Mouse (Mus musculus) hindbrain, embryonic 12.5 days (tissue): ENCODE measurements at regions not wholly inside any gene's neighbourhood (a gene's known extent, or its start where the extent isn't known, plus 50 kb on each side); places are given as distances from the start of the nearest gene placed in this dataset.

ENCODE experiments used
- ATAC-seq: fragments of 200-750 bp; cut with Nextera tagmentation; 2 replicates; pipeline ENCODE4 v1.8.0; 2017; ENCODE audit warnings: moderate TSS enrichment; ENCODE audit not compliant: low FRiP score
- H3K27ac ChIP-seq: fragments of 300-500 bp; sonication (generic); 2 replicates; pipeline ENCODE4 v1.5.1; 2016; ENCODE audit warnings: mild to moderate bottlenecking
- H3K27me3 ChIP-seq: fragments of 300-500 bp; sonication (generic); 2 replicates; pipeline ENCODE4 v1.6.1; 2016; ENCODE audit warnings: mild to moderate bottlenecking
- H3K36me3 ChIP-seq: fragments of 300-500 bp; sonication (generic); 2 replicates; pipeline ENCODE4 v1.6.1; 2016; ENCODE audit warnings: mild to moderate bottlenecking
- H3K4me1 ChIP-seq: fragments of 300-500 bp; sonication (generic); 2 replicates; pipeline ENCODE4 v1.6.1; 2016
- H3K4me2 ChIP-seq: fragments of 300-500 bp; sonication (generic); replicated peaks from 2 replicates; pipeline ENCODE4 v1.6.1; 2016; ENCODE audit warnings: mild to moderate bottlenecking
- H3K4me3 ChIP-seq: fragments of 300-500 bp; sonication (generic); 2 replicates; pipeline ENCODE4 v1.5.1; 2016; ENCODE audit warnings: mild to moderate bottlenecking
- H3K9ac ChIP-seq: fragments of 300-500 bp; sonication (generic); 2 replicates; pipeline ENCODE4 v1.6.1; 2016; ENCODE audit warnings: mild to moderate bottlenecking, moderate library complexity
- H3K9me3 ChIP-seq: fragments of 300-500 bp; sonication (generic); replicated peaks from 2 replicates; pipeline ENCODE4 v1.6.1; 2016; ENCODE audit warnings: mild to moderate bottlenecking
- WGBS: fragments of 180-500 bp; shearing (Covaris S2); methylation state at CpG from one replicate; pipeline ENCODE4 v1.1.7; 2016; 5-methylcytosine and 5-hydroxymethylcytosine counted together

GRCm38 (mm10) chr19:37795552-37796343 lies 98.2 kb downstream of the Cyp26a1 start:
- H3K4me2 ChIP-seq = no peak overlapping the region
- no peaks in the 10 kb centered on the region for H3K36me3 ChIP-seq
- H3K9ac ChIP-seq = no peak overlapping the region
- no peaks in the 10 kb centered on the region for H3K9me3 ChIP-seq
- peaks cover 4% of the 10 kb centered on the region for H3K4me1 ChIP-seq
- peaks cover 7% of the 10 kb centered on the region for H3K27me3 ChIP-seq
- WGBS = 87% methylated on average over 18 of the region's 18 CpGs
- ATAC-seq = no peak
- H3K4me3 ChIP-seq = no peak overlapping the region
- no peak overlapping the region for H3K27ac ChIP-seq

GRCm38 (mm10) chr19:37800161-37800660 lies 102.6 kb downstream of the Cyp26a1 start:
- H3K9ac ChIP-seq = no peak overlapping the region
- no peaks in the 10 kb centered on the region for H3K27me3 ChIP-seq
- no peaks in the 10 kb centered on the region for H3K36me3 ChIP-seq
- no peak overlapping the region for H3K4me3 ChIP-seq
- H3K4me2 ChIP-seq = no peak overlapping the region
- no peak for ATAC-seq
- no peak overlapping the region for H3K27ac ChIP-seq
- 59% methylated on average over 3 of the region's 3 CpGs for WGBS
- H3K4me1 ChIP-seq = no peaks in the 10 kb centered on the region
- H3K9me3 ChIP-seq = no peaks in the 10 kb centered on the region

GRCm38 (mm10) chr19:37809666-37810065 lies 112.1 kb downstream of the Cyp26a1 start:
- no peak for ATAC-seq
- Histone ChIP-seq H3K9me3 (no peaks in the 10 kb centered on the region), H3K27ac (no peak overlapping the region), H3K4me1 (peaks cover 9% of the 10 kb centered on the region), H3K27me3 (peaks cover 6% of the 10 kb centered on the region), H3K9ac (no peak overlapping the region), H3K4me3 (no peak overlapping the region), H3K4me2 (no peak overlapping the region), H3K36me3 (no peaks in the 10 kb centered on the region)
- WGBS = 91% methylated on average over 11 of the region's 11 CpGs

- Histone ChIP-seq H3K27me3 (peaks cover 6% of the 10 kb centered on the region), H3K4me1 (peaks cover 11% of the 10 kb centered on the region), H3K27ac (no peak overlapping the region), H3K4me2 (peak overlapping the region; percentile 21; the same call in 1 of the 2 replicates), H3K9me3 (no peaks in the 10 kb centered on the region), H3K9ac (no peak overlapping the region), H3K4me3 (no peak overlapping the region), H3K36me3 (no peaks in the 10 kb centered on the region)
- ATAC-seq = no peak
- 15% methylated on average over 19 of the region's 19 CpGs for WGBS
Measured at GRCm38 (mm10) chr19:37814089-37815073, 116.8 kb downstream of the Cyp26a1 start.

- H3K4me3 ChIP-seq = no peak overlapping the region
- H3K9ac ChIP-seq = no peak overlapping the region
- 64% methylated on average over 2 of the region's 2 CpGs for WGBS
- no peaks in the 10 kb centered on the region for H3K9me3 ChIP-seq
- no peak for ATAC-seq
- H3K27ac ChIP-seq = no peak overlapping the region
- H3K27me3 ChIP-seq = peaks cover 6% of the 10 kb centered on the region
- peaks cover 11% of the 10 kb centered on the region for H3K4me1 ChIP-seq
- no peaks in the 10 kb centered on the region for H3K36me3 ChIP-seq
- no peak overlapping the region for H3K4me2 ChIP-seq
Measured at GRCm38 (mm10) chr19:37815627-37816026, 118.0 kb downstream of the Cyp26a1 start.

- Histone ChIP-seq H3K27ac (no peak overlapping the region), H3K4me1 (no peaks in the 10 kb centered on the region), H3K9ac (no peak overlapping the region), H3K36me3 (no peaks in the 10 kb centered on the region), H3K4me3 (no peak overlapping the region), H3K9me3 (no peaks in the 10 kb centered on the region), H3K4me2 (no peak overlapping the region), H3K27me3 (no peaks in the 10 kb centered on the region)
- WGBS = 67% methylated on average over 3 of the region's 3 CpGs
- no peak for ATAC-seq
Measured at GRCm38 (mm10) chr19:37821243-37821642, 123.6 kb downstream of the Cyp26a1 start.

GRCm38 (mm10) chr19:37821671-37822190 lies 124.1 kb downstream of the Cyp26a1 start:
- Histone ChIP-seq H3K4me3 (no peak overlapping the region), H3K4me1 (no peaks in the 10 kb centered on the region), H3K27ac (no peak overlapping the region), H3K36me3 (no peaks in the 10 kb centered on the region), H3K27me3 (no peaks in the 10 kb centered on the region), H3K4me2 (no peak overlapping the region), H3K9ac (no peak overlapping the region), H3K9me3 (no peaks in the 10 kb centered on the region)
- WGBS = 83% methylated on average over 3 of the region's 3 CpGs
- no peak for ATAC-seq

GRCm38 (mm10) chr19:37824155-37824554 lies 126.6 kb downstream of the Cyp26a1 start:
- ATAC-seq = no peak
- Histone ChIP-seq H3K27me3 (no peaks in the 10 kb centered on the region), H3K4me2 (no peak overlapping the region), H3K4me3 (no peak overlapping the region), H3K9ac (no peak overlapping the region), H3K9me3 (no peaks in the 10 kb centered on the region), H3K4me1 (no peaks in the 10 kb centered on the region), H3K27ac (no peak overlapping the region), H3K36me3 (no peaks in the 10 kb centered on the region)
- WGBS = 87% methylated on average over 5 of the region's 5 CpGs

GRCm38 (mm10) chr19:37831406-37831805 lies 133.8 kb downstream of the Cyp26a1 start:
- Histone ChIP-seq H3K9ac (no peak overlapping the region), H3K4me3 (no peak overlapping the region), H3K4me1 (no peaks in the 10 kb centered on the region), H3K27me3 (no peaks in the 10 kb centered on the region), H3K27ac (no peak overlapping the region), H3K9me3 (no peaks in the 10 kb centered on the region), H3K4me2 (no peak overlapping the region), H3K36me3 (no peaks in the 10 kb centered on the region)
- no peak for ATAC-seq

GRCm38 (mm10) chr19:37836900-37837299 lies 139.3 kb downstream of the Cyp26a1 start:
- Histone ChIP-seq H3K4me3 (no peak overlapping the region), H3K4me1 (no peaks in the 10 kb centered on the region), H3K4me2 (no peak overlapping the region), H3K9ac (no peak overlapping the region), H3K27ac (no peak overlapping the region), H3K36me3 (no peaks in the 10 kb centered on the region), H3K9me3 (no peaks in the 10 kb centered on the region), H3K27me3 (no peaks in the 10 kb centered on the region)
- WGBS = 53% methylated on average over 5 of the region's 5 CpGs
- no peak for ATAC-seq
